ENCODE assay signal across 12 mouse cellular contexts in the genomic region with DNA sequence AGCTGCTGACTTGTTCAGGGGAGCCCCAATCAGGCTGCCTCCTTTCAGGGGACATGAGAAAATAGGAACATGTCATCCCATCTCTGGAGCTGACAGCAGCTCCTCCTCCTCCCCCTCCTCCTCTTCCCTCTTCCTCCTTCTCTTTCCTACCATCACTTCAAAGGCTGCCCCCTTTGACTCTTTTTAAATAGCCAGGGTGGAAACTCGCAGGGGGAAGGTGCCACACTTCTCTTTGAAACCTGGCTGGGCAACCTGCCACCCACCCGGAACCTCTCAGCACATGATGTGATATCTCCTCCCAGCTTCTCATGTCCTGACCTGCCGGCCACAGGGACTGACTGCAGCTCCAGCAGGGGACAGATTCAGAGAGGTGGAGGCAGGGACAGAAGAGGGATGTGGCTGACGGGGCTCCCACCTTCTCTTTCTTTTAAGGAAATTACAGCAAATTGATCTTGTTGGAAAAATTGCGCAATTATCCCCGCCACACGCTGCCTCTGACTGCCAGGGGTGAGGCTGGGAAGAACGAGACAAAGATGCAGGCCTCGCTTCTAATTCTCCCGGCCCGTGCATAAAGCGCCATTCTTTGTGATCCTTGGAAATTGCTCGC.
A peak's percentile ranks its signal among the peaks of the same experiment; 100 is the strongest.
DNase-seq lines count a peak whose midpoint lies in the region; ATAC-seq lines count a peak whose summit lies in the region.
"Had no signal": no experiment of that assay in that cellular context is flagged by ENCODE, and none has a peak within 500 bp of the region (broad histone marks: within the 10 kb centered on the region; RNA-seq: fewer than 3 reads in every experiment).

No protein-coding gene starts in this region.

- intact Hi-C loops in heart, postnatal 14 days (cut with DNase I), result no loop called here

- H3K4me2 ChIP-seq in midbrain, embryonic 11.5 days, result no peak overlapping the region
- H3K4me2 ChIP-seq: kidney, embryonic 15.5 days; liver, embryonic 12.5 days had no signal

- 40% methylated on average over 13 of the region's 13 CpGs for WGBS in midbrain, embryonic 11.5 days

- DNase-seq in cerebellum, postnatal 36 days, result peak; percentile 21 to 39
- no peak for DNase-seq in cerebellum, adult 11 months
- DNase-seq in urinary bladder, postnatal 14 days (ENCODE audit: low spot score), result peak; percentile 45
- no peak for DNase-seq in urinary bladder, adult 2 months (ENCODE audit: low spot score)
- DNase-seq in midbrain, embryonic 11.5 days (ENCODE audit: low spot score, missing footprints), result no peak
- no peak for DNase-seq in right cerebral cortex, postnatal 14 days
- no peak for DNase-seq in heart, adult 9 months (ENCODE audit: low spot score in 2 of 2)
- DNase-seq in heart, postnatal 14 days, result no peak
- DNase-seq: adrenal gland, adult 8-10 months; thymus, postnatal 14 days had no signal

- peak overlapping the region; percentile 18; the same call in 1 of the 2 replicates for H3K9ac ChIP-seq in midbrain, embryonic 11.5 days (ENCODE audit: low read length)
- H3K9ac ChIP-seq: kidney, embryonic 15.5 days; liver, embryonic 12.5 days had no signal

- H3K9me3 ChIP-seq in midbrain, embryonic 11.5 days (ENCODE audit: control insufficient read depth, low read length), result no peaks in the 10 kb centered on the region
- H3K9me3 ChIP-seq: kidney, embryonic 15.5 days; liver, embryonic 12.5 days had no signal

- no peaks in the 10 kb centered on the region for H3K36me3 ChIP-seq in midbrain, embryonic 11.5 days (ENCODE audit: control insufficient read depth, insufficient read depth, low read length)
- H3K36me3 ChIP-seq: kidney, embryonic 15.5 days; liver, embryonic 12.5 days had no signal

- H3K4me1 ChIP-seq in midbrain, embryonic 11.5 days (ENCODE audit: control insufficient read depth, insufficient read depth, low read length), result peaks cover 6% of the 10 kb centered on the region
- H3K4me1 ChIP-seq: liver, embryonic 12.5 days had no signal

- ATAC-seq in midbrain, embryonic 11.5 days (ENCODE audit: low FRiP score), result no peak
- ATAC-seq: liver, embryonic 12.5 days had no signal

- H3K4me3 ChIP-seq in midbrain, embryonic 11.5 days (ENCODE audit: low read depth, low read length), result no peak overlapping the region
- H3K4me3 ChIP-seq: kidney, embryonic 15.5 days; liver, embryonic 12.5 days had no signal

- no peaks in the 10 kb centered on the region for H3K27me3 ChIP-seq in midbrain, embryonic 11.5 days (ENCODE audit: control insufficient read depth, insufficient read depth, low read length)
- H3K27me3 ChIP-seq: kidney, embryonic 15.5 days; liver, embryonic 12.5 days had no signal

- no peak overlapping the region for H3K27ac ChIP-seq in midbrain, embryonic 11.5 days (ENCODE audit: low read depth, low read length)
- H3K27ac ChIP-seq: kidney, embryonic 15.5 days; liver, embryonic 12.5 days had no signal

Comparison
In these comparisons a context has a peak if more than half of its experiments do, and no peak if none do; other contexts are left out.
1. DNase-seq: peak in cerebellum, postnatal 36 days (2 of 2) and urinary bladder, postnatal 14 days (single experiment); none in cerebellum, adult 11 months (single experiment), urinary bladder, adult 2 months (single experiment), midbrain, embryonic 11.5 days (single experiment), right cerebral cortex, postnatal 14 days (single experiment), heart, adult 9 months (0 of 2) and heart, postnatal 14 days (0 of 2).